Mouse (Mus musculus): ENCODE results near the gene Lamtor2.

The Lamtor2 gene

DNA sequence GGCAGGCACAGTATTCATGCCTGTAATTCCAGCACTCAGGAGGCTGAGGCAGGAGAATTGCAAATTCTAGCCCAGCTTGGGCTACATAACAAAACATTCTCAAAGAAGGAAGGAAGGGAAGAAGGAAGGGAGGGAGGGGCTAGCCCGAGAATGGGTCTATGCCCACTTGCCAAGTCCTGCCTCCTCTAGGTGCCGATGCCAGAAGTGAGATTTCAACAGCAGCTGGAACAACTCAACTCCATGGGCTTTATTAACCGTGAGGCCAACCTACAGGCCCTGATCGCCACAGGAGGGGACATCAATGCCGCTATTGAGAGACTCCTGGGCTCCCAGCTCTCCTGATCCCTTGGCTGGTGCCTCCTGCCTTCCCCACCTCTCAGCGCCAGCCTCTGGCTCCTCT is 15.0 kb upstream of the Lamtor2 start:
- no peak for DNase-seq

DNA sequence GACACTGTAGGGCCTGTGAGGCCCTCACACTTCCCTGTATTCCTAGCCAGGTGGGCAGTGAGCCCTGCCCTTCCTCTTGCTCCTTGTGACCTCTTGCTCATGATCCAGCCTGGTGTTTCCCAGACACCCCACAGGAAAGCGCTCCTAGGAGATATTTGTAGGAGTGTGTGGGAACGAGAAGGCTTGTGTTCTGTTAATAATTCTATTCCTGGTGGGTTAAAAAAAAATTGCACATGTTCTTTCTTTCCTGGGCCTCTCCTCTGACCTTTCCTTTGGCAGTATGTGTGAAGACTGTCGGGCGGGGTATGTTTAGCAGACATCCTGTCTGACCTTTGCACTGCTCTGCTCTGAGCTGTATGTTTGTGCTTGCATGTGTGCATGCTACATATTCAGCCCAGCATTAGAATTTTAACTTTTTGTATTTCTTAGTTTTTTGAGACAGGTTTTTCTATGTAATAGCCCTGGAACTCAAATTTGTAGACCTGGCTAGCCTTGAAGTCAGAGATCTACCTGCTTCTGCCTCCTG is 13.7 kb upstream of the Lamtor2 start:
- DNase-seq: no peak

DNA sequence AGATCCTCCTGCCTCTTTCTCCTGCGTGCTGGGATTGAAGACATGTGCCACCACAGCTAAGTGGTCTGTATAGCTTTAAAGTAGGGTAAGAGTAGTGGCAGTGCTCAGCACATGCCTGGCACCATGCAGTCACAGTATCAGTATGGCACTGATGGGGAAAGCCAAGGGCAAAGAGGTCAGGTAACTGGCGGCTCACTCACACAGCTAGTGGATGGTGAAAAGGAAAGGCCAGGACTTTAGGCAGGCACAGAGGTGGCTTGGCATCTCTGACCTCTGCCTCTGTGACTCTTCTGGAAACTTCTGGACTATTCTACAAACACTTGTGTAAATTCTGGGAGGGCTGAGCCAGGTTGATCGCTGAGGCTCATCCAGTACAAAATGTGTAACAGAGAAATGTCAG is 13.2 kb upstream of the Lamtor2 start:
- DNase-seq: no peak

DNA sequence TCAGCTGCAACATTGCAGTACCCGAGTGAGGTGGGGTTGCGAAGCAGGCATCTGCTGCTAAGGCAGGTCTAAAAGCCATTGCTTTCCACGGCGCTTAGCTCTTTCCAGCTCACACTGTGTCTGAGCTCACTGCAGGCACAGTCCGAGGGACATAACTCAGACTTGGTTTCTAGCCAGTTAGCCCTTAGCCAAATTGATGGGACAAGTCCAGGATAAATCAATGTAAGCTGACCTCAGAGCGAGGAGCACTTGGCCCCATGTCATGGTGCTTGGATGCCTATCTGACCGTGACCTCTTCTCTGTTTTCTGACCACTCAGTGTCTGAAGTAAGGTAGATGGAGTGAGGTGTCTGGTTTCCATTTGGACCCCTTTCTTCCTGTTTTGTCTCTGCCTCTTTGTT is 11.1 kb upstream of the Lamtor2 start:
- no peak for DNase-seq

DNA sequence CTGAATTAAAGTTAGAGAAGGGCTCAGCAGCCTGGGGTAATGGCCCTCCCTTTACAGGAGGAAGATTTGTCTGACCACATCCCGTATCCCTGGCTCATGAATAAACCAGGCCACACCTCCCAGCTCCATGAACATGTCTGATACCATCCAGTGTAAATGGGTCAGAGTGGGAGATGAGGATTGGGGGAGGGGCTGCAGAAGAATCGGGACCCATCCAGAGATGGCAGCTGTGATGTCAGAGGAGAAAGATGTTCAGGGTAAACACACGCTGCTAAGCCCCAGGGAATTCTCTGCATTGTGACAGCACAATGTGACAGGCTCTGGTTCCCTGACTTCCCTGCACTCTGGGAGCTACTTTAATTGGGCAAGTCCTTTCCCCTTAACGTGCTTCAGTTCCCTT is 10.6 kb upstream of the Lamtor2 start:
- DNase-seq: no peak

DNA sequence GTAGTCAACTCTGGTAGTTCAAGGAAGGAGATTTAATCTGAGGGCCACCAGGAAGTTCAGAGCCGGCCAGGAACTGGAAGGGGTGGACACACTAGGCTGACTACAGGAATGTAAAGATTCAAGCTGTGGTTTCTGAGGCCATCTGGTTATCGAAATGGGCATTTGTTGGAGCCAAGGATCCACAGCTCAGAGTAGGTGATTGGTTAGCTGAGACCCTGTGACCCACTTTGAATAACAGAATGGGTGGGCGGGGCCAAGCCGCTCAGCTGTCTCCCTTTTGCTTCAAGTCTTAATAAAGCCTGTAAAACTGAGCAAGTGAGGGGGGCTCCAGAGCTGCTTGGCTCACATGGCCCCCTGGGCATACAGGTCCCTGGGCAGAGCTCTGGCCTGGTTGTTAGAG is 9.1 kb upstream of the Lamtor2 start:
- no peak for DNase-seq

DNA sequence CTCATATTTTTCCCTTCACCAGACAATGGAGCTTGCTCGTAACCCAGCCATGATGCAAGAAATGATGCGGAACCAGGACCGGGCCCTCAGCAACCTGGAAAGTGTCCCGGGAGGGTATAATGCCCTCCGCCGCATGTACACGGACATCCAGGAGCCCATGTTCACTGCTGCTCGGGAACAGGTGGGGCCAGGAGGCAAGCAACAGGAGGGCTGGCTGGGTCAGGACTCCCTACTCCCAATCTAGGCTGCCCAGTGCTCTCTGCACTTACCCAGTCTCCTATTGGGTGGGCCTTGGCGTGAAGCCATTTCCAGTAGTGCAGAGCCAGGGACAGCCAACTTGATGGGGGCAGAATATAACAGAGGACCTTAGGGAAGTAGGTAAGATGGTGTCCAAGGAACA is 6.7 kb upstream of the Lamtor2 start:
- no peak for DNase-seq

DNA sequence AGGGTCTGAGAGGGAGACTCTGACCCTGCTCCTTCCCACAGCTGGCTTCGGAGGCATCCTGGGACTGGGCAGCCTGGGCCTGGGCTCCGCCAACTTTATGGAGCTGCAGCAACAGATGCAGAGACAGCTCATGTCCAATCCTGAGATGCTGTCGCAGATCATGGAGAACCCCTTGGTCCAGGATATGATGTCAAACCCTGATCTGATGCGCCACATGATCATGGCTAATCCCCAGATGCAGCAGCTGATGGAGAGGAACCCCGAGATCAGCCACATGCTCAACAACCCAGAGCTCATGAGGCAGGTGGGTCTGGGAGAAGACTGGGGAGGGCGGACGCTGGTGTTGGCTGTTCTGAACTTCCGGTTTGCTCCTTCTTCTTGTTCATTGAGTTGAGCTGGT is 3.7 kb upstream of the Lamtor2 start:
- no peak for DNase-seq

DNA sequence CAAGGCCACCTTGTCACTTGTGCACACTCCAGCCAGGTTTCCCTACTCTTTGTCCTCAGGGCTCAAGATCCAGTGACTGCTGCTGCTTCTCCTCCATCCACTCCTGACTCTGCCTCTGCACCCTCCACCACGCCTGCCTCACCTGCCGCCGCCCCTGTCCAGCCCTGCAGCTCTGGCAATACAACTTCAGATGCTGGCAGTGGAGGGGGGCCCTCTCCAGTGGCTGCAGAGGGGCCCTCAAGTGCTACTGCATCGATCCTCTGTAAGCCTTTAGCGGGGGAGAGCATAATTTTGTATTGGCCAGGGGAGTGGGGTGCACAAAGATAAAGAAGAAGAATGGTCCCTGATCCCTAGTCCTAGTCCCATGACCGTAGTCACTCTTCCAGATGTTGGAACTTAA is 2.9 kb upstream of the Lamtor2 start:
- DNase-seq: no peak

DNA sequence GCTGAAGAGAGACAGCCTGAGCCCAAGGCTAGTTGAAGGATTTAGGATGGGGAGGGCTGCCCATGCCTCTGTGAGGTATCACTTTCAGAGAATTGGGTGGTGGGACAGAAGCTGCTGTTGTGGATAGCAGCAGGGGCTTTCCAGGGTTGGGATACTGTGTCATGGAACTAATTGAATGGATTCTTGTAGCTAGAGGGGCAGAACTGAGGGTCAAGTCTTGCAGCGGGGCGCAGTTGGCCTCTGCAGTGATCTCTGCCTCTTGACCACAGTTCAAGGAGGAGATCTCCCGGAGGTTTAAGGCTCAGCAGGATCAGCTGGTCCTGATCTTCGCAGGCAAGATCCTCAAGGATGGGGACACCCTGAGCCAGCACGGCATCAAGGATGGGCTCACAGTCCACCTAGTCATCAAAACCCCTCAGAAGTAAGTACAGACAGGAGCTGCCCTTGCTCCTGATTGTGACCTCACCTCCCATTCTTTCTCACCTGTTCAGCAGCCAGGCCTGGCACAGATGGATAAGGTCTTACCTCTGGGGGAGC is 2.3 kb upstream of the Lamtor2 start:
- no peak for DNase-seq

DNA sequence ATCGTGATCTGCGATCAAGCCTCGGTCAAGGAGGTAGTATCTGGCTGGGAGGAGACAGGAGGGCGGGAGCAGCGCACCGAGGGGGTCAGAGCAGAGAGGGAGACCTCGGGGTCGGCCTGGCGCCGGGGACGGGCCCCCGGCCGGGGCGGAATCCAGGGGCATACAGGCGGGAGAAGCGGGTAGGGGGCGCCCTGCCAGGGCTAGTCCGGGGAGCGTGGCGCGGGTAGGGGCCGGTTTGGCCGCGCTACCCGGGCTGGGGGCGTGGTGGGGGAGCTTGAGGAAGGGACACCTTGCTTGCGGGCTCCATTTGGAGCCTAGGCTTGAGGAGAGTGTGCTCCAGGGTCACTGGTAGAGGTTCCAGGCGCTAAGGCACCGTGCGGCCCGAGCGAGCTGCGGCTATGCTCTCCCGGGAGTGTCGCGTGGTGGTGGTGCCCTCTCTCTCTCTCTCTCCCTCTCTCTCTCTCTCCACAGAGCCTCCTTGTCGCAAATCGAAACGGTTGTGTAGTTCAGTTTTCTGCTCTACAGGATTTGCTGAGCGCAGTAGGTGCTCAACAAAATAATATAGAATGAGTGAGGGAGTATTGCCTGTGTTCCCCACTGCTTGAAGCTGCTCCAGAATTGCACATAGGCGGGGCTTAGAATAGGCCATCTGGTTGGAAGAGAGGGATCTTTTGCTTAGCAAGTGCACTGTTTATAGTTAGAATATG is 1.2 kb upstream of the Lamtor2 start:
- peak; percentile 84 for DNase-seq

DNA sequence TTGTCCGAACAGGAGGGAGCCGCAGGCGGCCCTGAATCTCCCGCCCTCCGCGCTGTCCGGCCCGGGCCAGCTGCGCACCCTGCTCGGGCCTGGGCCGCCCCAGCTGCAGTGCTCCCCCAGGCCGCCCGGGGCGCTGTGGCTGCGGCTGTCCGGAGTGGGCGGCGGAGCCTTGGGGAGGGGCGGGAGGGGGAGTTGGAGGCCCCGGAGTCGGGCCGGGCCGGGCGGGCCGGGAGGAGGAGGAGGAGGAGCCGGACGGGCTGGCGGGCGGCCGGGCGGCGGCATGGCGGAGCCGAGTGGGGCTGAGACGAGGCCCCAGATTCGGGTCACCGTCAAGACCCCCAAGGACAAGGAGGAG is 628 bp upstream of the Lamtor2 start, which contains the start of gene Ubqln4:
Ubqln4 (plus strand) TSS at position 234 of the 355 bp plus-strand sequence.
- DNase-seq: peak; percentile 90

DNA sequence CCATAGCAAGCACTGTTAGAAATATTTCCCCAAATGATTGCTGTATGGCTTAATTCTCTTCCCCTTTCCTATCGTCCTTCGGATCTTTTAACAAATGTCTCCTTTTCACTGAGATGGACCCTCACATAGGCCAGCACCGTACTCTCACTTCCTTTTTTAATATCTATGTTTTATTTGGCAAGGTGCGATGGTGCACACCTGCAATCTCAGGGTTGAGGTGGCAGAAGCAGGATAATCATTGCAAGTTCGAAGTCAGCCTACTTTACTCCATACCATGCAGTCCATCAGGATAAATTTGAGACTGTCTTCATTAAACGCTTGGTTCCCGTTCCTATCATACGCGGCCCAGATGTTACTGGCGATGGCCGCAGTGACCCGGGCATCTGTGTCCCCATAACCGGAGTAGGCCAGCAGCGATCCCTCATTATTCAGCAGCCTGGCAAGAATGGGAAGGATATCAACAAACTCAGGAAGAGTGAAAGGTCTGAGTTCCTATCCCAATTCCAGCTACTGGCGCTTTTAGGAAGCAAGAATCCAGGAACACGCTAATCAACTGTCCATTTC is 710 bp downstream of the Lamtor2 start:
- no peak for DNase-seq

DNA sequence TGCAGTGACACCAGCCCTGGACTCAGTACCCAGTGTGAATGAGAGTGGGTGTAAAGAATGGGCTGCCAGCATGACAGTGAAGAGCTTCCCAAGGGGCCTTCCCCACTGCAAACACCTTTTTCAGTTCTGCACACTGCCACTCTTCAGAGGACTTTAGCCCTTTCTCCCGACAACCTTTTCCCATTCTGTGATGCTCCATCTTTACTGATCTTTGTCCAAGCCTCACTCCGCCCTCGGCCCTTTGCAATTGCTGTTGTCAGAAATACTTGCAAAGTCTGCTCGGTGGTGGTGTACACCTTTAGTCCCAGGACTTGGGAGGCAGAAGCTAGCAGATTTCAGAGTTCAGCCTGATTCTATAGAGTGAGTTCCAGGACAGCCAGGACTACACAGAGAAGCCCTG is 1.3 kb downstream of the Lamtor2 start:
- no peak for DNase-seq

DNA sequence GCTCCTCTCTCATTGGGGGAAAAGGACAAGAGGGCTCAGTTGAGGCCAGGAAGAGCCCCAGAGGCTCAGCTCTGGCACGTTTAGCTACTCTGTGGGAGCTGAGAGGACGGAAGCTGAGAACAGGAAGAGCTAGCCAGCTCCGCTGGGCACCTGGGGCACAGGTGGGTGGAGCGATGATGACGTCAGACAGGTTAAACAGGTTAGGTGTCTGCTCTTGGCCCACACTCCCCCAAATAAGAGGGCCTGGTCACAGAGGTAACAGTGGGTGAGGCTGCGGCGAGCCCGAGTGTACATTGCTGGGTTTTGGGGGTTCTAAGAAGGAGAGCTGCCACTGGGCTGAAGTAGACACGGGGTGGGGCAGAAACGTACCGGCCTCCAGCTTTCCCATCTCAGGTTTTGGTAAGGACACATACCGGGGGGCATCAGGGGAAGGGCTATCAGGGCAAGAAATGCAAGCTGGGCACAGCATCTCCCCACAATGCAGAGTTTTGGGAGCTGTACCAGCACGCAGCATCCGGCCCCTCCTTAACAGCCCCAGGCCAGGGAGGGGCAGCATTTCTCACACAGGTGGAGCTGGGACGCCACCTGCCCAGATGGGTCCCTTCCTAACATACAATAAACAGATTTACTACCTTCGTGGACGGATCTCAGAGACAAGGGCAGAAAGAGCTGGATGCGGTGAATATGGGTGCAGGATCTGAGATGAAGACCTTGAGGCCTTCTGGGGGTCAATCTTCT is 4.5 kb downstream of the Lamtor2 start, which contains the start of gene Rab25:
Rab25 (minus strand) TSS at position 121 of the 738 bp plus-strand sequence.
- DNase-seq: no peak

DNA sequence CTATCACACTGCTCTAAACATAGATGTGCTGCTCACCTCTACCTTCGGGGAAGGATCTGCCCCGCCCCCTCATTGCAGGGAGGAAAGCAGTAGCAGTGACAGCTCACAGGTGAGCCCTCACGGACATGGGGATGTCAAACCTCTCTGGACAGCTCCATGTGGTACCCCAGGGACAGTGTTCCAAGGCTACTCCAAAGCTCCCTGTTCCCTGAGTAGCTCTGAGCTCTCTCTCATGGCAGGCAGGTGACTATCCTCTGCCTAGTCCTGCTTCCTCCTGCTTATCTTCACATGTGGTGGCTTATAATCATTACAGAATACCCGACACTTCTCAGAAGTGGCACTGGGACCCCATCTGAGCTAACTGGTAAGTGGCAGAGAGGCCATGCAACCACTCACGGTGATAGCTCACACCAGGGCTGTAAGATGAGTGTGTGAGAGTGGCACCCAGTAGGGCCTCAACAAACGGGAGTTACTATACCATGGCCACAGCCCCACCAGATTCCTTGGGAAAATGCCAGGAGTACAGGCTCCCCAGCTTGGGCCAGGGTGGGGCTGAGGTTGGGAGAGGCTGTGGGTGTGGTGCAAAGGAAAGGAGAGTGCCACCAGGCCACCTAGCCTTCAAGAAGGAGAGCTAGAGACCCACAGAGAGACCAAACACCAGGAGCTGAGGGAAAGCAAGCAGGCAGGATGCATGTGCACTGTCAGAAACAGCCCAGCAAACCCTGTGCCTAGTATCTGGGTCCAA is 6.0 kb downstream of the Lamtor2 start:
- no peak for DNase-seq

DNA sequence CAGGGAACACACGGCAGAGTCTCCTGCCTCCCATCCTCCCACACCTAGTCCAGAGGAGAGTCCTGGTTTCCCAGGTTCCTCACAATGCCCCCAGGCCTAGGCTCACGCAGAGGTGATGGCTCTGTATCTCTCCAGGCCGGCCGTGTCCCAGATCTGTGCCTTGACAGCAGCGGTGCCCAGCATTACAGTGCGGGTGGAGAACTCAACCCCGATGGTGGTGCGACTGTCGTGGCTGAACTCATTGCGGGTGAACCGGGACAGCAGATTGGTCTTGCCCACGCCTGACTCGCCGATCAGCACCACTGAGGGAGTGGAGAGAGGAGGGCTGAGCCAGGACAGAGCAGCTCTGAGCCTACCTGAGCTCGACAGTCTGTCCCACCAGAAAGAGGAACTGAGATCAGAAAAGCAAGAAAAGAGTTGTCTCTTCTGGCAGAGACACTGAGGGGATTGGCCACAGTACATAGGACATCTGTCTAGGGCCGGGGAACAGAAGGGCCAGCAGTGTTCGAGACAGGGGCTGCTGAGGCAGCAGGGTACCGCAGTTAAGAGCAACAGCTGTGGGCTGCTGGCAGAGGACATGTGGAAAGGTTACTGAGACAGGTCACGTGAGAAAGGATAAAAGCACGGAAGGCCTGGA is 7.8 kb downstream of the Lamtor2 start:
- DNase-seq: no peak

DNA sequence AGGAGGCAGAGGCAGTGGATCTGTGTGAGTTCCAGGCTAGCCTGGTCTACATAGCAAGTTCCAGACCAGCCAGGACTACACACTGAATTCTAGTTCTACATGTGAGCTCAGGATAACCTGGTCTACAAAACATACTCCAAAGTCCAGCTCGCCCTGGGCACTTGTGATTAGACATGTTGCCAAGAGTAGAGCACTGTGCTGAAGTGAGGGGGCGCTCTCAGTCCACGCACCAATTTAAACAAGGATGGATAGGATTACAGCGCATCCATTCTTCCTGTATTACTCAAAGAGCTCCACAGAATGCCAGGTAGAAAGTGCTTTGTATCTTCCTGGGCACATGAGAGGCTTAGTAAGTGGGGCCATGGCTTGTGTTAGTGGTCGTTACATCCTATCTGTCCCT is 8.4 kb downstream of the Lamtor2 start:
- peak; percentile 34 for DNase-seq

DNA sequence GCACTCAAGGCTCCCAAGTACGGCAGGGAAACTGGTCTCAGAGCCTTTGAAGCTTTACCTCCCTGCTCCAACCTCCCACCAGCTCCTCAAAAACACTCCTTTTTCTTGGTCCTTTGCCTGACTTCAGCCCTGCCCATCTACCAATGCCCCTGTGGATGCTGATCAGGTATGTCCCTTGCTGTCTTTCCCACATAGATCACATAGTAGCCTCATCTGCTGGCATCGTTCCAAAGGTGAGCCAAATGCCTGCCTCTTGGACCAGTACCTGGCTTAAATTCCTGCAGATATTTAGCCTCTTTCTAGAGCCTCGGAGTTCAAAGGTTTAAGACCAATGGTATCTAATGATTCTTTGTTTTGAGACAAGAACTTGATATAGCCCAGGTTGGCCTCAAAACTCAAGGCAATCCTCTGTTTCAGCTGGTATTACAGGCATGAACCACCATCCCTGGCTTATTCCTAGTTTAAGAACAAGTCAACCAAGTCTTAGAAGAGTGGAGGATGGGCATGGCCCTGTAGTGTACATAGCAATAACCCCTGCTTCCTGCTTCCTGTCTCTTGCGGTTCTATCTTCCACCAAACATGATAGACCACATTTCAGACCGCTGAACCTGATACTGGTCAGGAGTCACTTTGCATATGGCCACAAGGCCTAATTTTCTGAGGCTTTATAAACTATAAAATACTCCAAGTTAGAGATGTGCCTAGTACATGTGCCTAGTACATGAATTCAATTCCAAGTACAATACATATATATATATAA is 9.0 kb downstream of the Lamtor2 start:
- no peak for DNase-seq

DNA sequence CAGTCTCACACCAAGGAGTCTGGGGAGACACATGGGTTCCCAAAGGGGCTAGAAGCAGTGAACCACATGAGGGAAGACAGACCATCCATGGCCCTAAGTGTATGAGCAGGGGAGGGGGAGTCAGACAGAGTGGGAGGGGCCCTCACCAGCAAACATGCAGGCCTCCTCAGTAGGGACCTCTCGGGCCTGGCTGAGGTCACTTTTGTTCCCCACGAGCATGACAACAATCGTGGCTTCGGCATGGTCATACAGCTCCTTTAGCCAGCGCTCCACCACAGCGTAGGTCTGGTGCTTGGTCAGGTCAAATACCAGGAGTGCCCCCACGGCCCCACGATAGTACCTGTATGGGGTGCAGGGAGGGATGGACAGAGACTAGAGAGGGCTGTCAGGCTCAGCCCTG is 9.7 kb downstream of the Lamtor2 start:
- no peak for DNase-seq

DNA sequence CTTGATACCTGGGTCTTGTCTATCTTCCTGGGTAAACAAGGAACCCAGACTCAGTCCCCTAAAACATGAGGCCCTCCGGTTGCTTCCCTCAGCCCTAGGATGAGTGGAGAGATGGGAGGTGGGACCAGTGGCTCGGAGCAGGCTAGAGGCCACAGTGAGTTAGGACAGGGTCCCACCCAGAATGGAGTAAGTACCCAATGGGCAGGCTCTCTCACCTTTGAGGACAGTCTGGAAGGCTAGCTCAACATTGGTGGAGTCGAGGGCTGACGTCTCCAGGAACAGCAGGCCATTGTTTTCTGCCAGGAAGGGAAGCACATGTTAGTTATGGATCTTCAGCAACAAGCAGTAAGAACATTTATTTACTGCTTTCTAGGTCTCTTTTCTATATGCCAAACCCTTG is 10.4 kb downstream of the Lamtor2 start:
- DNase-seq: no peak
